In the genomic region with DNA sequence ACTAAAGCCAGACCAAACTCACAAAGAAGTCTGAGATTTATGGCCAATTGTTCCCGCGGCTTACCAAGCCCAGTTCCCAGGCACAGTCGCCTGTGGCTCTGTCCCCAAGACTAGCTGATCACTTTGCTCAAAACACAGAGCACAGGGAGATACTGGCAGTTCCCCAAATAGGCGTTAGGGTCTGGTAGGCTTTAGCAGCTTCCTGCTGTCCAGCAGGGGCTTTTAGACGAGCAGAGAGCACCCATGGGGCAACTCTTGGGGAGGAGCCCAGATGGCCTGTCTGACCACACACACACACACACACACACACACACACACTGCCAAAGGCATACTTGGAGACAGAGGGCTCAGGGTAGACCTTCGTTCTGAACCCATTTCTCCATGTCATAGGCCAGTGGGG, we compare ENCODE assay signal across 25 mouse cellular contexts. TPM values are rescaled to one million over a fixed set of nuclear protein-coding genes. Genes with fewer than 3 reads are reported as not detected.
DNase-seq lines count a peak whose midpoint lies in the region; ATAC-seq lines count a peak whose summit lies in the region.
"Had no signal": no experiment of that assay in that cellular context is flagged by ENCODE, and none has a peak within 500 bp of the region (broad histone marks: within the 10 kb centered on the region; RNA-seq: fewer than 3 reads in every experiment).

No protein-coding gene starts in this region.

- H3K27me3 ChIP-seq in neural tube, embryonic 11.5 days (ENCODE audit: control insufficient read depth, insufficient read depth, low read length): no peaks in the 10 kb centered on the region
- H3K27me3 ChIP-seq: embryonic facial prominence, embryonic 12.5 days; forebrain, embryonic 12.5 days; hindbrain, embryonic 13.5 days; midbrain, embryonic 12.5 days; neural tube, embryonic 13.5 days had no signal

- no peaks in the 10 kb centered on the region; the same call in 1 of the 2 replicates for H3K4me1 ChIP-seq in neural tube, embryonic 11.5 days (ENCODE audit: control insufficient read depth, insufficient read depth, low read length)
- H3K4me1 ChIP-seq: embryonic facial prominence, embryonic 12.5 days had no signal

- no peak overlapping the region for H3K4me2 ChIP-seq in neural tube, embryonic 11.5 days (ENCODE audit: low read depth)
- H3K4me2 ChIP-seq: embryonic facial prominence, embryonic 12.5 days; forebrain, embryonic 12.5 days; hindbrain, embryonic 13.5 days; midbrain, embryonic 12.5 days; neural tube, embryonic 13.5 days had no signal

- H3K9ac ChIP-seq in neural tube, embryonic 11.5 days (ENCODE audit: low read length): no peak overlapping the region
- H3K9ac ChIP-seq: embryonic facial prominence, embryonic 12.5 days; forebrain, embryonic 12.5 days; hindbrain, embryonic 13.5 days; midbrain, embryonic 12.5 days; neural tube, embryonic 13.5 days had no signal

- no peak overlapping the region for H3K4me3 ChIP-seq in neural tube, embryonic 11.5 days (ENCODE audit: low read depth, low read length)
- H3K4me3 ChIP-seq: embryonic facial prominence, embryonic 12.5 days; forebrain, embryonic 12.5 days; gastrocnemius, adult 2 months; hindbrain, embryonic 13.5 days; left cerebral cortex, adult 2 months; limb, embryonic 10.5 days; midbrain, embryonic 12.5 days; neural tube, embryonic 13.5 days had no signal

- 0 out of 2 replicates have a peak overlapping the region, but pooled peaks have one; percentile 14 for H3K27ac ChIP-seq in neural tube, embryonic 11.5 days (ENCODE audit: low read depth, low read length)
- H3K27ac ChIP-seq: embryonic facial prominence, embryonic 12.5 days; forebrain, embryonic 12.5 days; gastrocnemius, adult 2 months; hindbrain, embryonic 13.5 days; kidney, postnatal 0 days; left cerebral cortex, adult 2 months; limb, embryonic 10.5 days; midbrain, embryonic 12.5 days; neural tube, embryonic 13.5 days had no signal

- peak; percentile 23; the same call in 1 of the 2 replicates for ATAC-seq in neural tube, embryonic 11.5 days (ENCODE audit: insufficient read depth, low FRiP score, low TSS enrichment)
- ATAC-seq: CD4-positive, CD25-positive, alpha-beta regulatory T cell, adult 4 months; inflammation-experienced regulatory T-cells, adult 6 months had no signal

- H3K9me3 ChIP-seq in neural tube, embryonic 11.5 days (ENCODE audit: control insufficient read depth, low read length): no peaks in the 10 kb centered on the region
- H3K9me3 ChIP-seq: embryonic facial prominence, embryonic 12.5 days; forebrain, embryonic 12.5 days; hindbrain, embryonic 13.5 days; limb, embryonic 10.5 days; midbrain, embryonic 12.5 days; neural tube, embryonic 13.5 days had no signal

- WGBS in neural tube, embryonic 11.5 days: 33% methylated on average over 6 of the region's 6 CpGs

- H3K36me3 ChIP-seq in neural tube, embryonic 11.5 days (ENCODE audit: control insufficient read depth, insufficient read depth, low read length): no peaks in the 10 kb centered on the region

- intact Hi-C loops in left cerebral cortex, postnatal 4 days (cut with DNase I): no loop called here
- intact Hi-C loops in left cerebral cortex, postnatal 36 days (cut with DNase I): no loop called here

- DNase-seq in cerebellum, postnatal 10 days: peak; percentile 38 to 67
- DNase-seq in cerebellum, adult 11 months: no peak
- DNase-seq in left cerebral cortex, postnatal 4 days: peak; percentile 56
- DNase-seq in left cerebral cortex, postnatal 36 days (ENCODE audit: low spot score in 2 of 2): no peak
- DNase-seq in neural tube, embryonic 11.5 days (ENCODE audit: low spot score): no peak
- no peak for DNase-seq in neural tube, embryonic 10.5 days (ENCODE audit: extremely low spot score, low spot score)
- no peak for DNase-seq in frontal cortex, postnatal 36 days (ENCODE audit: low spot score in 2 of 2)
- DNase-seq: cerebellum, adult 8-10 months; gastrocnemius, adult 2 months; kidney, adult 18-20 months; lung, postnatal 4 days; right cerebral cortex, postnatal 4 days; thymus, adult 2 months; thymus, postnatal 4 days had no signal

RNA-seq across cellular contexts. Expression of a gene that starts 14.7 kb away (rescaled TPM):
- 10 to 100 TPM; 19.8 to 21.1 TPM for total RNA-seq in left cerebral cortex, postnatal 4 days (2021)
- total RNA-seq in left cerebral cortex, postnatal 36 days (2021): 1 to 10 TPM; 5.4 to 8.2 TPM
- polyA plus RNA-seq in neural tube, embryonic 11.5 days (2014; fragmentation: Nextera tagmentation; extraction: Ambion mirVana): 1.9 and 2.9 TPM in 2 replicates
- total RNA-seq: monocyte, adult 5-6 weeks had no signal

RNA-seq across cellular contexts. Expression of a gene that starts 26.7 kb away (rescaled TPM):
- 10 to 100 TPM; 62.9 TPM for total RNA-seq in left cerebral cortex, postnatal 4 days (2021)
- total RNA-seq in left cerebral cortex, postnatal 36 days (2021): 10 to 100 TPM; 51.1 to 55.7 TPM
- polyA plus RNA-seq in neural tube, embryonic 11.5 days (2014; fragmentation: Nextera tagmentation; extraction: Ambion mirVana): 39.5 and 40.3 TPM in 2 replicates

Comparison
In these comparisons a context has a peak if more than half of its experiments do, and no peak if none do; other contexts are left out.
1. DNase-seq: peak in cerebellum, postnatal 10 days (2 of 2) and left cerebral cortex, postnatal 4 days (single experiment); none in cerebellum, adult 11 months (single experiment), left cerebral cortex, postnatal 36 days (0 of 2), neural tube, embryonic 11.5 days (single experiment), neural tube, embryonic 10.5 days (single experiment) and frontal cortex, postnatal 36 days (0 of 2).